Mouse (Mus musculus): ENCODE data around the gene Wipf2.

GRCm38 (mm10) chr11:98949242-98949957 lies 86.0 kb downstream of the Wipf2 start:
- TF ChIP-seq CTCF (IDR thresholded peaks at IDR 0.05; ENCODE audit: borderline replicate concordance, insufficient read depth, low read length), result no peak
- no peak for TF ChIP-seq POLR2A (IDR thresholded peaks at IDR 0.05; ENCODE audit: low read depth, low read length)

Measured in embryonic fibroblast, embryonic 13.5 days (primary cell).